In the genomic region with DNA sequence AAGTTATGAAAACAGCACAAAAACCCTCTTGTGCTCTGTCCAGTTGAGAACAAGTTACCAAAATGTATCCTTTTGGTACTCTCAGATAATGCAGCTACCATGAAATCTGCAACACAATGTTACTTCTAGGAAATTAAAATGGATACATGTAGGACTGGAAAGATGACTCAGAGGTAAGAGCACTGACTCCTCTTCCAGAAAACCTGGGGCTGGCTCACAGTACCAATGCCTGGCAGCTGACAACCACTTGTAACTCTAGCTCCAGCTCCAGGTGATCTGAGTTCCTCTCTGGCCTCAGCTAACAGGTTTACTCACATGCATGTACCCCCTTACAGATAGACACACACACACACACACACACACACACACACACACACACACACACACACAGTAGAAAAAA, we compare ENCODE assay signal across 20 mouse cellular contexts.
A peak's percentile ranks its signal among the peaks of the same experiment; 100 is the strongest.
DNase-seq lines count a peak whose midpoint lies in the region; ATAC-seq lines count a peak whose summit lies in the region.
"Had no signal": no experiment of that assay in that cellular context is flagged by ENCODE, and none has a peak within 500 bp of the region (broad histone marks: within the 10 kb centered on the region; RNA-seq: fewer than 3 reads in every experiment).

No protein-coding gene starts in this region.

- peak; percentile 78; the same call in 1 of the 2 replicates for ATAC-seq in frontal cortex, adult (ENCODE audit: low TSS enrichment)
- ATAC-seq: activated CD4-positive, CD25-positive, alpha-beta regulatory T cell, adult 4 months; CD4-positive, CD25-positive, alpha-beta regulatory T cell, adult 4 months; Patski had no signal

- DNase-seq in cerebellum, adult 9-10 months, result peak; percentile 25
- no peak for DNase-seq in cerebellum, postnatal 10 days
- DNase-seq in frontal cortex, postnatal 25 days (ENCODE audit: low spot score in 2 of 2), result no peak
- DNase-seq in right cerebral cortex, adult 18-20 months, result peak; percentile 20
- no peak for DNase-seq in right cerebral cortex, postnatal 25 days
- peak; percentile 61 for DNase-seq in brain, adult 2 months (ENCODE audit: low read depth, low spot score)
- no peak for DNase-seq in liver
- DNase-seq: adrenal gland, adult 2 months; adrenal gland, adult 8-10 months; adrenal gland, postnatal 10 days; adrenal gland, postnatal 14 days; adrenal gland, postnatal 25 days; adrenal gland, postnatal 36 days; B cell, adult 2 months; cerebellum, adult 11 months; cerebellum, adult 11-12 months had no signal

Comparison
In these comparisons a context has a peak if more than half of its experiments do, and no peak if none do; other contexts are left out.
1. DNase-seq: peak in cerebellum, adult 9-10 months (single experiment), right cerebral cortex, adult 18-20 months (single experiment) and brain, adult 2 months (single experiment); none in cerebellum, postnatal 10 days (0 of 2), frontal cortex, postnatal 25 days (0 of 2), right cerebral cortex, postnatal 25 days (single experiment) and liver (single experiment).